Mouse (Mus musculus) ovary, postnatal 14 days (tissue): Measurements from ENCODE around the gene Zfp605.
"Not testable (repeated sequence)": the region's sequence is repeated elsewhere in the genome, so short reads cannot be mapped to it uniquely, and the experiment has no call there.

Experiments used
- DNase-seq: peaks from one replicate; pipeline ENCODE4 v3.0.0; 2022; ENCODE audit warnings: low spot score

Gene Zfp605

DNA sequence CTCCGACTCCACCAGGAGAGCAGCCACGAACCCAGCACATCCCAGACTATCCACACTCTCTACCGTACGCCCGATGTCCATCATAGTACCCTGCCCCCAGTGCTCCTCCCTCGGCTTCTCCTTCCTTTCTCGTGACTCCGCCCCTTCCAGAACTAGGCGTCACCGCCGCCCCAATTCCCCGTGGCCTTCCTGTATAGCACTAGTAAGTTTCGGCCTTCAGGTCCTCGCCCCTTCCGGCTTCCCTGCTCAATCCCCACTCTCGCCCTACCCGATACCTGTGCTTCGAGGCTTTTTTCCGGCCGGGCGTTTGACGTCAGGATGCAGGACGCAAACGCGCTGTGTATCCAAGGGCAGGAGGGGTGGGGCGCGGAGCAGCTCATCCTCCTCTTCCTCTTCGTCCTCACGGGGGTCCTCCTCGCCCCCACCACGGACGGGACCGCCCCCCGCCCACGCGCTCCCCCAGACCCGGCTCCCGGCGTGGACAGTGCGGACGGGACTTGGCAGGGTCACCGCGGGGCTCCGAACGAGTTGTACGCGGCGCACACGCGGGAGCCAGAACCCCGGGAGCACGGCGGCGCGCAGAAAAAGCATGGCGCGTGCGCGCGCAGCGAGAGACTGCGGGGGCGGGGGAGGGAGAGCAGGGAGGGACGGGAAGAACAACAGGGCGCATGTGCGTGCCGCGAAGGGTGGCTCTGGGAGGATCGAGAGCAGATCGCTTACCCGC is 2.1 kb upstream of the Zfp605 start, which contains the start of gene Gtpbp6:
Gene Gtpbp6, minus strand, starts transcription at position 617 of the 724 bp plus-strand sequence.
- peak; percentile 90 for DNase-seq

DNA sequence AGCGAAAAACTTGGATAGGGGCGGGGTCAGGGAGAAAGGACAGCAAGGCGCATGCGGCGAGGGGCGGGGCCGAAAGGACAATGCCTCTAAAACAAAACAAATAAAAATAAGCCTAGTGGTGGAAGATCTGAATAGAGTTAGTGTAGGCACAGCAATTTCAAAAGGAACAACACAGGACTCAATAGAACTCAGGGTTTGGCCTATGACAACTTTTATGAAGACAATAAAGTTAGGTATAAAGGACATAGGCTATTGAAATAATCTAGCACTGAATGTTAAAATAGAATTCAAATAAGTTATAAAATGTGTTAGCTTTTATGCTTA is 1.6 kb upstream of the Zfp605 start:
- no peak for DNase-seq

DNA sequence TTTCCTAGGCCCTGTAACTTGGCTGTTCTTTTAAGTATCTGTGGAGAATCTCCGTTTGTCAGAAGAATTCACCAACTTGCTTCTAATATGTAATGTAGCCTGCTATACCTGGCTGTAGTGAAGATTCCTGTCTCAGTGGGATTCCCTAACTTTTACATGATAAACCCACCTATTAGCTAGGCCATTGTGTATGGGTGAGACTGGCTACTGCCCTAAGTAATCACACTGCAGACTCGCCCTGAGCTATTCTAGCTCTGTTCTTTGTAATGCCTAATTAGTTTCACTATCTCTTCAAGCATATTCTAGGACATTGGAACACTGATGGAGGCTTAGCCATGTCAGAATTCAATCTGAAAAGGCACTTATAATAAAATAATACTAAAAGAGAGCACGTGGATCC is 12.5 kb downstream of the Zfp605 start:
- not testable (repeated sequence) for DNase-seq

DNA sequence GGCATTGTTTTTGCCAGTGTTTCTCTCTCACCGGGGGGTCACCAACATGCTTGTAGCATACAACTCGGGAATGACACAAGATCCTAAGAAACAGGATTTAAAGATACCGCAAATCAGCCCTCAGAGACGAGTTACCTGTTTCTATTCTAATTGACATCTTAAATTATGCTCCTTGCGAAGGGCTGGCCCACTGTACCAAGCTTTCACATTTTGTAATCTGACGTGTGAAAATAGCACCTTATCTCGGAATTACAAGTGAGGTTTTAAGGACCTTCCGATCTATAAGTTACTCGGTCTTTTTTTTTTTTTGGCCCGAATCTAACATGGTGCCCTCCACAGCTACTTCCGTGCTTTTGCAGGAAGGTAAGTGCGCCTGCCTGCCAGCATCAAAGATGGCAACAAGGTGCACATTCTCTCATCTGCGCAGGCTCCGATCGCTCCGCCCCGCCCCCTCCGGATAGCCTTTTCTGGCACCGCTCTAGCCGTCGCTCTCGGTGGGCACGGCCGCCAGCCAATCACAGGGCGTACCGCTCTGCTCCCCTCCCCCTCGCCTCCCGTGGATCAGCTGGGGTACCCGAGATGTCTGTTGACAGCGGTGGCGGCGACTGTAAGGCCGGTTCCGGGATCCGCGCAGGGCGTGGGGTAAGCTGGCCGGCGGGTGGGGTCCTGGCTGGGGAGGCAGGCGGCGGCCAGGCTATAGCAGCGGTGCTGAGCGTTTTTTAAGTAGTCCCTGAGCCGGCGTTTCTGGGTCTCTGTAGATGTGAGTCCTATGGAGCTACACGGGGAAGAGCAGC is 25.6 kb downstream of the Zfp605 start, which contains the start of gene Chfr:
Gene Chfr, plus strand, starts transcription at position 550 of the 794 bp plus-strand sequence.
- DNase-seq, result peak; percentile 97

DNA sequence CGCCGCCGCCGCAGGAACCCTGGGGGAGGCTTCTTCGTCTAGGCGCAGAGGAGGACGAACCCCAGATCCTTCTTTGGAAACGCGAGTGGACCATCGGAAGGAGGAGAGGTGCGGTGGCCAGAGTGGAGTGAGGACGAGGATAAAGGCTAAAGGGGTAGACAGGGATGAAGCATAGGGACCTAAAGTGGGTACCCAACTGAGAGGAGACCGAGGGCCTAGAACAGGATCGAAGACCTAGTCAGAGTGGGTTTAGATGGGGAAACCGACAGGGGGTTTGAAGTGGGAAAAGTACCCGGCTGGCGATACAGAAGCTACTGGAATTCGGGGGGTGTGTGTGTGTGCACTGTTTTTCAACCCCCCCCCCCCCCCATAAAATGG is 26.2 kb downstream of the Zfp605 start:
- no peak for DNase-seq

DNA sequence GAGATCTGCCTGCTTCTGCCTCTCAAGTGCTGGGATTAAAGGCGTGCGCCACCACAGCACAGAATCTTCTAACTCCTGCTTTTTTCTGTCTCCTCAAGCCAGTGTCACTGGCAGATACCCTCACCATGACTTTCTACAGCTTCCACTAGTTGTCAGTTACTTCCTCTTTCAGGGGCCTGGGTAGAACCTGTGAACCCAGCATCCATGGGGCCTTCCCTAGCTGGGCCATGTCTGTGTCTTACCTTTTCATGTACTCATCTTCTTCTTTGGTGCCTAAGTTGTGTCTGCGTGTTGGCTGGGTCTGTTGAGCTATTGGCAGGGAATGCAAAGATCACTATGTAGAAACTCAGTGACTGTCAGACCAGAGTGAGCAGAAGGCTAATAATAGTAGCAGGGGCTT is 27.9 kb downstream of the Zfp605 start:
- DNase-seq, result no peak

DNA sequence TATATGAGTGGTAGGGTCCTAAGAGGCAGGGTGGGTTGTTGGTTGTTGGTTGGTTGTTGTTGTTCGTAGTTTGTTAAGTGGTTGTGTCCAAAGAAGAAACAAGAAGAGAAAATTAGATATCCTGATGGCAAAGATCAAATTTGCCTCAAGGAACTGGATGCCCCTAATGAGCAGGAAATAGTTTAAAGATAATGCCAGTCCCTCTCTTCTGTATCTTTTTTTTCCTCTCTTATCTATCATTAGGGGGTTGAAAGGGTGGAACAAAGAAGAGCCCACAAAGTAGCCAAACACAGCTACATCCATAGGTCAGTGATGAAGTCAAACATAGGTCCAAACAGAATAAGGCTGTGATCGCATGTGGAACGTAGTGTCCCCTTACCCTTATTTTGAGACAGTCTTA is 29.4 kb downstream of the Zfp605 start:
- DNase-seq, result no peak

DNA sequence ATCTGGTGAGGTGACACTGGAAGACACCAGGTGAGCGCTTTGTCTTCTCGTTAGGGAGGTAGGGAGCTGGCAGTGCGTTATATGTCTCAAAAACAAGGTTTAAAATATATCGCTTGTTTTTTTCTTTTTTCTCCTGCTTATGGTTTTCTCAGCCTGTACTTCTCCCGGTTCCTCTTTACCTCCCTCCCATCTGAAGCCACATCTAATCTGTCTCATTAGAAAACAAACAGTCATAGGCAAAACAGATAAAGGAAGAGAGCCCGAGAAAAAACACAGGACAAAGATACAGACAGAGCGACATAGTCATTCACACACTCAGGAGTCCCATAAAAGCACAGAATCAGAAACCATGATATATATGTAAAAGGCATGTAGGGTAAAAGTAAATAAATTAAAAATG is 30.5 kb downstream of the Zfp605 start:
- no peak for DNase-seq

DNA sequence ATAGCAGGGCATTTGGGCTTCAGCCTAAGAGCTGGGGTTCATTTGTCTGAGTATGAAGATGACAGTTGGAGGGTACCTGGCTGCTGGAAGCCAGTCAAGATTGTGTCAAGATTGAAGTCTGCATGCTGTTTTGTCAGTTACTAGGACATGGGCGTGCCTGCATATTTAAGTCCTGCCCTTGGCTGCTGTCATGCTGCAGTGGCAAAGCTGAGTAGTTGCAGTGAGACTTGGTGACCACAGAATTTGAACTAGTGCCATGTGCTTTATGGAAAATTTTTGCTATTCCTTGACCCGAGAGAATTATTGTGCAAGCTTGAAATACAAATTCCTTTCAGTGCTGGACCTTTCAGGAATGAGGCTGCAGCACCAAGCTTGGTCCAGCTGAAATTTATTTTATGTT is 32.4 kb downstream of the Zfp605 start:
- DNase-seq, result no peak

DNA sequence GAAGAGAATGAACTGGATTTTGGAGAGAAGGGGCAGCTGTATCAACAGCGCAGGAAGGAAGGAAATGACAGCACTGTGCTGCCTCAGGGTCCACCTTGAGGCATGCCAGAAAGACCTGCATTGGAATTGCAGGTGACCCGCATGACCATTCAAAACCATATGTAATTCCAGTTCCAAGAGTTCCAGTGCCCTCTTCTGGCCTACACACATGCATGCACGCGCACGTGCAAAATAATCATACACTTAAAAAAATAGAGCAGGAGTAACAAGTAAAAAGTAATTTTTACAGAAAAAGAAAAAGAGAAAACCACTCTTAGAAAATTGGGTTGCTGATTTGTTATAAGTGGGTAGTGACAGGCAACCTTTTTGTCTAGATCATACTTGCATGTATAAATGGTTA is 33.1 kb downstream of the Zfp605 start:
- no peak for DNase-seq

DNA sequence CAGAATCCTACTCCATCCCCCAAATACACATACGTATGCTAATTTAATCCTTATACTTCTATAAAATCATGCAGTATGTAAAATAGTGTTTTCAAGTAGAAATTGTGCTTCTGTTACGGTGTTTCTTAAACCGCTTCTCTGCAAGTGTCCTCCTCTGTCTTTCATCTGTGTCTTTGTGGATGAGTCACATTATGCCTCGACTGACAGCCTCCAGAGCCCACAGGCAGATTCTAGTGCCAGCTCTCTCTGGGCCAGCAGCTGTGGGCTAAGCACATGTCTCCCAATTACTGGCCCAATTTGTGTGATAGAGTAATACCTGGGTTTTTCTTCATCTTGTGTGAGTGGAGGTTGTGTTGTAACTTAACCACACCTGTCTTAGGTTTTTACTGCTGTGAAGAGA is 59.5 kb downstream of the Zfp605 start:
- DNase-seq, result no peak

DNA sequence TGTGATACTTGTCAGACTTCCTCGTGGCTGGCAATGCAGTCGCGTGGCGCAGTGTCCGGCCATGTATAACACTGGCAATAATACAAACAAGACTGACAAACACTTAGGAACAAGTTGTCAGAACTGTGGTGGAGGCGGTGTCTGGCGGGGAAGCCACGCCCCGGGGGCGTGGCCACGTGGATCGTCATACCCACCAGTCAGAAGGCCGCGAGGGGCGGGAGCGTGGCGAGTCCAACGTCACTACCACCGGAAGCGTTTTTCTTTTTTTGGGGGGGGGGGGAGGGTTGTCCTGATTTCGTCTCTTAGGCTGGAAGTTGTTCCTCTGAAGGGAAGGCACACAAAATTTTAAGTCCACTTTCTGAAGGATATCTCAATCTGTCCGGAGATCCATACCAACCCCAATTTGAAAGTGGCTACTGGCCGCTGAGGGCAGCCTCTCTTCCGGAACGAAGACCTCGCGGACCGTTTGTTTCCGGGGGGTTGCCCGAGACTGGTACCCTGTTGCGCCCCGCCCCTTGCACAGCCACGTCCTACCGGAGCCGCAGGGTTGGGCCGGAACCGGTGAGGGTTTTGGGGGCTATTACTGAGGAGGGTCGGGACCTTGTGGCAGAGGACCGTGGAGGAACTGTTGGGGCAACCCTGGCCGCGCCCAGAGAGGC is 66.6 kb downstream of the Zfp605 start, which contains the start of gene Golga3:
Gene Golga3, plus strand, starts transcription at position 340 of the 659 bp plus-strand sequence.
- peak; percentile 87 for DNase-seq

DNA sequence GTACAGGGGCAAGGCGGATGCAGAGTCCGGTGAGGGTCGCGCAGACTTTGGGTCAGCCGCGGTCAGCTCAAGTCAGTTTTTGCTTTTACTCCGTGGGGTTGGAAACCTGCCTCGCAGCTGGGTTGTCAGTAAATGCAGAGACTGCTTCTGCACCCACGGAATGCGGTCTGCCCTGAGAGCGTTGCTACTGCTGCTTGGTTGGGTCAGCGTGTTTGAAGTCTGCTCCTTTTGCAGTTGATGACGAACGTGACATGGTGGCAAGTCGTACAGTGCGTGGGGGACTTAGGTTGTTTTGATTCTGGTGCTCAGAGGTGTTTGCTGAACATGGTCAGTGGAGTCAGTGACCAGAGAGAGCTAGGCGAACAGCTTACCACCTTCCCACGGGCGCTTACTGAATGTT is 67.1 kb downstream of the Zfp605 start:
- no peak for DNase-seq

DNA sequence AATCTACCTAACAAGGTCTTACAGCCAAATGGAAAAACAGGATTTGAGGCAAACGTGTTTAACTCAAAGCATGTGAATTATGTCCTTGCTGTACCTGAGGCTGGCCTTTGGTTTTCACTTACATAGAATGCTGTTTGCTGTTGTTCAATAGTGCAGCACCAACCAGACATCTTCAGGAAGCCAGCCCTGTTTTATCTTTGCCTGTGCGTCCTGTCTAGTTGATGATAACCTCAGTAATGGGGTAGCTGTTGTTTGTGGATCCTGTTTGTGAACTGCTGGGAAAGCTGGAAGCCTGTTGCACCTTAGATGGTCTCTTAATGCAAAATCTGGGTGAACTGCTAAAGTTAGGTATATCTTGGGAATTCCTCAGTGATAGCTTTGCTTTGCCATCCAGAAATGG is 68.7 kb downstream of the Zfp605 start:
- DNase-seq, result no peak
